In genomic region chr7:3644672-3645487, GRCm38 (mm10) we compare ENCODE assay signal across 8 mouse cellular contexts. TPM values are rescaled to one million over a fixed set of nuclear protein-coding genes. Genes with fewer than 3 reads are reported as not detected.
DNase-seq lines count a peak whose midpoint lies in the region; ATAC-seq and TF ChIP-seq lines count a peak whose summit lies in the region.

TSS of gene Cnot3 (plus strand) at chr7:3645268.

- peak within 1 kb of the TSS; percentile 99 for H3K4me3 ChIP-seq in forebrain, embryonic 10.5 days
- H3K4me3 ChIP-seq in heart, embryonic 15.5 days = peak within 1 kb of the TSS; percentile 96
- H3K4me3 ChIP-seq in liver, embryonic 14.5 days (ENCODE audit: insufficient read depth in 1 of 2, low read depth in 2 of 2, low read length in 2 of 2) = peak within 1 kb of the TSS; percentile 86 to 89
- peak within 1 kb of the TSS; percentile 100 for H3K4me3 ChIP-seq in neural tube, embryonic 11.5 days (ENCODE audit: low read depth, low read length)
- H3K4me3 ChIP-seq in stomach, postnatal 0 days (ENCODE audit: low read depth, low read length) = peak within 1 kb of the TSS; percentile 99

- H3K27me3 ChIP-seq in forebrain, embryonic 10.5 days (ENCODE audit: poor library complexity, severe bottlenecking) = no peaks in the 10 kb centered on the region
- no peaks in the 10 kb centered on the region for H3K27me3 ChIP-seq in heart, embryonic 15.5 days
- H3K27me3 ChIP-seq in liver, embryonic 14.5 days (ENCODE audit: control insufficient read depth, insufficient read depth, low read length) = no peaks in the 10 kb centered on the region
- H3K27me3 ChIP-seq in neural tube, embryonic 11.5 days (ENCODE audit: control insufficient read depth, insufficient read depth, low read length) = no peaks in the 10 kb centered on the region
- H3K27me3 ChIP-seq in stomach, postnatal 0 days (ENCODE audit: control insufficient read depth, insufficient read depth, low read length) = no peaks in the 10 kb centered on the region

- peaks cover 40% of the 10 kb centered on the region for H3K4me1 ChIP-seq in forebrain, embryonic 10.5 days
- peaks cover 36% of the 10 kb centered on the region for H3K4me1 ChIP-seq in heart, embryonic 15.5 days (replicated peaks)
- peaks cover 20 to 25% of the 10 kb centered on the region in 2 experiments for H3K4me1 ChIP-seq in liver, embryonic 14.5 days (replicated peaks; ENCODE audit: control insufficient read depth in 2 of 2, insufficient read depth in 2 of 2, low read length in 1 of 2)
- peaks cover 21% of the 10 kb centered on the region for H3K4me1 ChIP-seq in neural tube, embryonic 11.5 days (ENCODE audit: control insufficient read depth, insufficient read depth, low read length)
- H3K4me1 ChIP-seq in stomach, postnatal 0 days (replicated peaks; ENCODE audit: control insufficient read depth, insufficient read depth) = peaks cover 10% of the 10 kb centered on the region

- peak within 1 kb of the TSS; percentile 80 for H3K4me2 ChIP-seq in heart, embryonic 15.5 days
- H3K4me2 ChIP-seq in liver, embryonic 14.5 days (ENCODE audit: low read depth) = peak within 1 kb of the TSS; percentile 93
- H3K4me2 ChIP-seq in neural tube, embryonic 11.5 days (ENCODE audit: low read depth) = peak within 1 kb of the TSS; percentile 73
- peak within 1 kb of the TSS; percentile 80 for H3K4me2 ChIP-seq in stomach, postnatal 0 days (replicated peaks; ENCODE audit: low read depth)

- peak; percentile 97 for ATAC-seq in heart, embryonic 15.5 days (replicated peaks; ENCODE audit: insufficient number of reproducible peaks, insufficient read depth, low FRiP score, low read depth)
- peak; percentile 96 for ATAC-seq in liver, embryonic 14.5 days (ENCODE audit: insufficient read depth)
- peak; percentile 98 for ATAC-seq in neural tube, embryonic 11.5 days (ENCODE audit: insufficient read depth, low FRiP score, low TSS enrichment)
- peak; percentile 98 for ATAC-seq in stomach, postnatal 0 days (ENCODE audit: low FRiP score, low TSS enrichment)

- H3K9me3 ChIP-seq in forebrain, embryonic 10.5 days = no peaks in the 10 kb centered on the region
- H3K9me3 ChIP-seq in heart, embryonic 15.5 days (replicated peaks) = no peaks in the 10 kb centered on the region
- H3K9me3 ChIP-seq in liver, embryonic 14.5 days (ENCODE audit: control insufficient read depth, low read length) = no peaks in the 10 kb centered on the region
- 0 out of 2 replicates have a peak, but pooled peaks cover 3% of the 10 kb centered on the region for H3K9me3 ChIP-seq in neural tube, embryonic 11.5 days (ENCODE audit: control insufficient read depth, low read length)
- H3K9me3 ChIP-seq in stomach, postnatal 0 days (ENCODE audit: control insufficient read depth, low read length) = no peaks in the 10 kb centered on the region

- DNase-seq in CD8-positive naive resting alpha-beta T cell, adult 2 months (ENCODE audit: low read depth in 2 of 2, low spot score in 2 of 2) = peak; percentile 97 to 99
- peak; percentile 97 for DNase-seq in c-Kit-positive CD71-negative TER-119-negative erythroid progenitor cells, embryonic 14.5 days (ENCODE audit: low read depth)
- DNase-seq in forebrain, embryonic 10.5 days (ENCODE audit: extremely low spot score, low spot score) = peak; percentile 99
- peak; percentile 98 to 100 for DNase-seq in kidney, postnatal 25 days
- peak; percentile 99 for DNase-seq in liver, embryonic 14.5 days (ENCODE audit: low read depth in 3 of 3, low spot score in 3 of 3)
- peak; percentile 98 for DNase-seq in neural tube, embryonic 11.5 days (ENCODE audit: low spot score)
- peak; percentile 98 for DNase-seq in stomach, postnatal 0 days (ENCODE audit: low spot score)

- WGBS in forebrain, embryonic 10.5 days = under 1% methylated on average over 58 of the region's 58 CpGs
- WGBS in heart, embryonic 15.5 days = under 1% methylated on average over 49 of the region's 58 CpGs
- whole genome bisulfite sequencing in liver, embryonic 14.5 days (ENCODE audit: insufficient replicate concordance) = under 1% methylated on average over 50 of the region's 58 CpGs
- WGBS in neural tube, embryonic 11.5 days = 0% methylated on average over 57 of the region's 58 CpGs
- WGBS in stomach, postnatal 0 days = under 1% methylated on average over 53 of the region's 58 CpGs

- peak within 1 kb of the TSS; percentile 99 for H3K9ac ChIP-seq in heart, embryonic 15.5 days
- peak within 1 kb of the TSS; percentile 98 for H3K9ac ChIP-seq in liver, embryonic 14.5 days (replicated peaks)
- peak within 1 kb of the TSS; percentile 98 for H3K9ac ChIP-seq in neural tube, embryonic 11.5 days (ENCODE audit: low read length)
- H3K9ac ChIP-seq in stomach, postnatal 0 days (ENCODE audit: low read length) = peak within 1 kb of the TSS; percentile 98

- TF ChIP-seq EP300 in liver, embryonic 14.5 days (IDR thresholded peaks at IDR 0.05; ENCODE audit: low read depth) = peak; percentile 61
- TF ChIP-seq EP300 in stomach, postnatal 0 days (optimal IDR thresholded peaks at IDR 0.05) = peak; percentile 95

- H3K36me3 ChIP-seq in forebrain, embryonic 10.5 days (replicated peaks) = peaks cover 57% of the 10 kb centered on the region
- H3K36me3 ChIP-seq in heart, embryonic 15.5 days = peaks cover 17% of the 10 kb centered on the region; the same call in 1 of the 2 replicates
- H3K36me3 ChIP-seq in liver, embryonic 14.5 days (replicated peaks; ENCODE audit: control insufficient read depth, insufficient read depth, low read depth) = peaks cover 20% of the 10 kb centered on the region
- H3K36me3 ChIP-seq in neural tube, embryonic 11.5 days (ENCODE audit: control insufficient read depth, insufficient read depth, low read length) = peaks cover 6% of the 10 kb centered on the region
- peaks cover 11% of the 10 kb centered on the region; the same call in 1 of the 2 replicates for H3K36me3 ChIP-seq in stomach, postnatal 0 days (ENCODE audit: control insufficient read depth, insufficient read depth, low read length)

- TF ChIP-seq CTCF in liver, embryonic 14.5 days (IDR thresholded peaks at IDR 0.05; ENCODE audit: low read depth) = no peak
- TF ChIP-seq CTCF in stomach, postnatal 0 days (IDR thresholded peaks at IDR 0.05; ENCODE audit: low read depth) = no peak

- H3K27ac ChIP-seq in forebrain, embryonic 10.5 days = peak within 1 kb of the TSS; percentile 97
- H3K27ac ChIP-seq in heart, embryonic 15.5 days = peak within 1 kb of the TSS; percentile 97
- peak within 1 kb of the TSS; percentile 93 for H3K27ac ChIP-seq in liver, embryonic 14.5 days
- H3K27ac ChIP-seq in neural tube, embryonic 11.5 days (ENCODE audit: low read depth, low read length) = peak within 1 kb of the TSS; percentile 97
- peak within 1 kb of the TSS; percentile 99 for H3K27ac ChIP-seq in stomach, postnatal 0 days (replicated peaks)

RNA-seq across cellular contexts. Expression of gene Cnot3, which starts in this region (rescaled TPM):
- 72.9 and 76.6 TPM in 2 replicates for polyA plus RNA-seq in forebrain, embryonic 10.5 days (2016; fragmentation: Nextera tagmentation; extraction: Ambion mirVana)
- 26.2 and 34.7 TPM in 2 replicates for polyA plus RNA-seq in heart, embryonic 15.5 days (2015; fragmentation: Nextera tagmentation; extraction: Ambion mirVana)
- 27.0 and 30.2 TPM in 2 replicates for polyA plus RNA-seq in liver, embryonic 14.5 days (2012; rRNA removed)
- 20.2 and 20.8 TPM in 2 replicates for polyA plus RNA-seq in liver, embryonic 14.5 days (2014; fragmentation: Nextera tagmentation; extraction: Ambion mirVana)
- polyA plus RNA-seq in neural tube, embryonic 11.5 days (2014; fragmentation: Nextera tagmentation; extraction: Ambion mirVana) = 74.7 and 75.4 TPM in 2 replicates
- polyA plus RNA-seq in stomach, postnatal 0 days (2015; fragmentation: Nextera tagmentation; extraction: Ambion mirVana) = 19.7 and 20.0 TPM in 2 replicates

Comparison
In these comparisons a context has a peak if more than half of its experiments do, and no peak if none do; other contexts are left out.
1. Peak in every context shown above with its lines: DNase-seq, ATAC-seq, H3K4me3 ChIP-seq and H3K27ac ChIP-seq.